In the genomic region with DNA sequence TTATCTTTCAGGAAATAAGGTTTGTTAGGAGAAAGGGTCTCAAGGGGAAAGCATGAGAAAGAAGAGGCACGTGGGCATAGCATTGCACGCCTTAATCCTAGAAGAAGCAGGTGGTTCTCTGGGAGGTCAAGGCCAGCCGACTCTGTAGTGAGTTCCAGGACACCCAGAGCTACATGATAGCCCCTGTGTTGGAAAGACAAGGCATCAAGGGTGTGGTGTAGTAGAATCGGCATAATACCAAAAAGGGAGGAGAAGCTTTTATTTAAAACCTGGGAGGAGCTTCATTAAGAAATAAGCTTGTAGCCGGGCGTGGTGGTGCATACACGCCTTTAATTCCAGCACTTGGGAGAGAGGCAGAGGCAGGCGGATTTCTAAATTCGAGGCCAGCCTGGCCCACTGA, we compare ENCODE assay signal across 22 mouse cellular contexts. TPM values are rescaled to one million over a fixed set of nuclear protein-coding genes. Genes with fewer than 3 reads are reported as not detected.
"Had no signal": no experiment of that assay in that cellular context is flagged by ENCODE, and none has a peak within 500 bp of the region (broad histone marks: within the 10 kb centered on the region; RNA-seq: fewer than 3 reads in every experiment).

No protein-coding gene starts in this region.

- H3K4me2 ChIP-seq: liver, embryonic 11.5 days; lung, embryonic 14.5 days; midbrain, embryonic 11.5 days; neural tube, embryonic 12.5 days; neural tube, embryonic 15.5 days; stomach, embryonic 15.5 days had no signal

- H3K36me3 ChIP-seq: neural tube, embryonic 12.5 days; neural tube, embryonic 15.5 days; stomach, embryonic 15.5 days had no signal

- H3K9me3 ChIP-seq: megakaryocyte, embryonic 14.5 days; neural tube, embryonic 12.5 days; neural tube, embryonic 15.5 days; stomach, embryonic 15.5 days had no signal

- H3K4me3 ChIP-seq: layer of hippocampus, adult 2 months; left cerebral cortex, adult 2 months; neural tube, embryonic 12.5 days; neural tube, embryonic 15.5 days; stomach, embryonic 15.5 days had no signal

- H3K27me3 ChIP-seq: megakaryocyte, embryonic 14.5 days; neural tube, embryonic 12.5 days; neural tube, embryonic 15.5 days; stomach, embryonic 15.5 days had no signal

- H3K27ac ChIP-seq: kidney, postnatal 0 days; layer of hippocampus, adult 2 months; left cerebral cortex, adult 2 months; macrophage; neural tube, embryonic 12.5 days; neural tube, embryonic 15.5 days; stomach, embryonic 15.5 days had no signal

- ATAC-seq: intestine, postnatal 0 days; lung, postnatal 0 days had no signal

- H3K4me1 ChIP-seq: neural tube, embryonic 12.5 days; stomach, embryonic 15.5 days had no signal

- DNase-seq: kidney, adult 2 months; kidney, postnatal 25 days; layer of hippocampus, postnatal 36 days; lung, embryonic 14.5 days; midbrain, embryonic 14.5 days; right cerebral cortex, adult 18-20 months; spleen, adult 18-20 months; thymus, postnatal 25 days had no signal

- H3K9ac ChIP-seq: lung, embryonic 14.5 days; neural tube, embryonic 12.5 days; neural tube, embryonic 15.5 days; stomach, embryonic 15.5 days had no signal

RNA-seq across cellular contexts. Expression of gene Aqp3, which starts 59.0 kb away (rescaled TPM):
- total RNA-seq: layer of hippocampus, adult 2 months; layer of hippocampus, postnatal 36 days; left cerebral cortex, adult 2 months; left cerebral cortex, postnatal 10 days; left cerebral cortex, postnatal 36 days had no signal
- polyA plus RNA-seq: macrophage; midbrain, embryonic 14.5 days; neural tube, embryonic 15.5 days had no signal
